Mouse (Mus musculus) midbrain, embryonic 16.5 days (tissue): Measurements from ENCODE around the gene Adh1. TPM values are rescaled to one million over a fixed set of nuclear protein-coding genes. Genes with fewer than 3 reads are reported as not detected.

Experiments used
- ATAC-seq: fragments of 200-750 bp; cut with Nextera tagmentation; 2 replicates; pipeline ENCODE4 v1.8.0; 2017; ENCODE audit warnings: moderate TSS enrichment
- H3K27ac ChIP-seq: fragments of 300-500 bp; sonication (generic); 2 replicates; pipeline ENCODE4 v1.5.1; 2014; ENCODE audit warnings: mild to moderate bottlenecking, low read length, mixed read lengths
- H3K27me3 ChIP-seq: fragments of 300-500 bp; sonication (generic); 2 replicates; pipeline ENCODE4 v1.6.1; 2014; ENCODE audit warnings: low read depth, low read length, mixed read lengths; ENCODE audit not compliant: control insufficient read depth, insufficient read depth
- H3K36me3 ChIP-seq: fragments of 300-500 bp; sonication (generic); 2 replicates; pipeline ENCODE4 v1.6.1; 2014; ENCODE audit warnings: mild to moderate bottlenecking, low read length, moderate library complexity, mixed read lengths; ENCODE audit not compliant: control insufficient read depth, insufficient read depth
- H3K4me1 ChIP-seq: fragments of 300-500 bp; sonication (generic); 2 replicates; pipeline ENCODE4 v1.6.1; 2014; ENCODE audit warnings: mild to moderate bottlenecking, low read length, mixed read lengths; ENCODE audit not compliant: control insufficient read depth, insufficient read depth
- H3K4me2 ChIP-seq: fragments of 300-500 bp; sonication (generic); 2 replicates; pipeline ENCODE4 v1.6.1; 2014; ENCODE audit warnings: mild to moderate bottlenecking, low read length, mixed read lengths
- H3K4me3 ChIP-seq: fragments of 300-500 bp; sonication (generic); 2 replicates; pipeline ENCODE4 v1.5.1; 2014; ENCODE audit warnings: low read depth, mild to moderate bottlenecking, low read length, moderate library complexity, mixed read lengths
- H3K9ac ChIP-seq: fragments of 300-500 bp; sonication (generic); 2 replicates; pipeline ENCODE4 v1.6.1; 2014; ENCODE audit warnings: low read depth, low read length, mixed read lengths
- H3K9me3 ChIP-seq: fragments of 300-500 bp; sonication (generic); replicated peaks from 2 replicates; pipeline ENCODE4 v1.6.1; 2014; ENCODE audit warnings: mild to moderate bottlenecking, low read length, mixed read lengths; ENCODE audit not compliant: control insufficient read depth, poor library complexity, severe bottlenecking
- WGBS: fragments of 180-500 bp; shearing (Covaris S2); extraction: QIAGEN DNeasy Blood & Tissue Kit; methylation state at CpG from one replicate; pipeline ENCODE4 v1.1.7; 2014; 5-methylcytosine and 5-hydroxymethylcytosine counted together
- polyA plus RNA-seq: library from polyadenylated mRNA; unstranded; fragments of >200 nt; fragmentation: Nextera tagmentation; extraction: Ambion mirVana; gene quantifications from 2 replicates; pipeline ENCODE4 v1.2.1, GENCODE M21; 2015

Gene Adh1
- polyA plus RNA-seq, 1 experiment from 2014 or later = 1.1 TPM

DNA sequence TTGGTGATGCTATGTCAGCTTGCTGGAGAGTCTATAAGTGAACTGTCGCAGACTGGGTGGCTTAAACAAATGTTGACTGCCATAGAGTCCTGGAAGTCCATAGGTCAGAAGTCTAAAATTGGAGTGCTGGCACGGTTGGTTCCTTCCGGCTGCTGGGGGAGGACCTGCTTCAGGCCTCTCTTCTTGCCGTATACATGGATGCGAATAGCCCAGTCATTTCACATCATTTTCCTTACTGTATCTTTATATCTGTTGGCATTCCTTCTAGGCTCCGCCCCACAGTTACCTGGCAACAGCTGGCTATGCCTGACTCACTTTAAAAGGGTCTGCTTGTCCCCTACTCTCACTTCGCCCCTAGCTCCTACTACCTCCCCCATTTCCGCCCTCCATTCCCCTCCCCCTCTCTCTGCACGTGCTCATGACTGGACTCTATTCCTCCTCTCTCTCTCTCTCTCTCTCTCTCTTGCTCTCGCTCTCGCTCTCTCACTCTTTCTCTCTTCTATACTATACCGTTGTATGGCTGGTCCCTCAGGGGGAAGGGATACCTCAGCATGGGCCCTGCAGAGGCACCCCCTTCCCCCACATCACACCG lies 36.3 kb upstream of the Adh1 start:
- H3K27ac ChIP-seq = no peak overlapping the region
- H3K4me3 ChIP-seq = no peak overlapping the region
- no peaks in the 10 kb centered on the region for H3K27me3 ChIP-seq
- no peak for ATAC-seq
- no peaks in the 10 kb centered on the region for H3K9me3 ChIP-seq
- no peak overlapping the region for H3K4me2 ChIP-seq
- no peaks in the 10 kb centered on the region for H3K36me3 ChIP-seq
- WGBS = 81% methylated on average over 13 of the region's 13 CpGs
- H3K4me1 ChIP-seq = no peaks in the 10 kb centered on the region
- H3K9ac ChIP-seq = no peak overlapping the region

DNA sequence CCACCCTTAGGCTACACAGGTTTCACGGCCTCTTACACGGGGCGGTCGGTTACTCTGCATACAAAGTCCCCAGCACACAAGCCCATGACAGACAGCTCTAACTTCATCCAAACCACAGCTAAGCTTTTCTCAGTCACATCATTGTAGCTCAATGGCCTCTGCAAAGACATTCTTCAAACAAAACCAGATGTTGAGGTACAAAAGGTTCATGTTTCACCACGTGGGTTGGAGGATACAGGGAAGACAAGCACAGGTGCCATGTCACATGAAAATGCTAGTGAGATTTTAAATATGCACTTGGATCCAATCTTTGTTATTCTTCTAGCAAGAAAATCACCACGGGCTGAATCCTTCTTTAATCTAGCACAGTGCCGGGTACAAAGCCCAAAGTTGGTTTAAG lies 35.5 kb upstream of the Adh1 start:
- H3K27me3 ChIP-seq = no peaks in the 10 kb centered on the region
- no peak overlapping the region for H3K4me2 ChIP-seq
- no peak for ATAC-seq
- H3K36me3 ChIP-seq = no peaks in the 10 kb centered on the region
- WGBS = 68% methylated on average over 7 of the region's 7 CpGs
- no peaks in the 10 kb centered on the region for H3K9me3 ChIP-seq
- H3K27ac ChIP-seq = no peak overlapping the region
- no peak overlapping the region for H3K9ac ChIP-seq
- H3K4me1 ChIP-seq = no peaks in the 10 kb centered on the region
- no peak overlapping the region for H3K4me3 ChIP-seq

DNA sequence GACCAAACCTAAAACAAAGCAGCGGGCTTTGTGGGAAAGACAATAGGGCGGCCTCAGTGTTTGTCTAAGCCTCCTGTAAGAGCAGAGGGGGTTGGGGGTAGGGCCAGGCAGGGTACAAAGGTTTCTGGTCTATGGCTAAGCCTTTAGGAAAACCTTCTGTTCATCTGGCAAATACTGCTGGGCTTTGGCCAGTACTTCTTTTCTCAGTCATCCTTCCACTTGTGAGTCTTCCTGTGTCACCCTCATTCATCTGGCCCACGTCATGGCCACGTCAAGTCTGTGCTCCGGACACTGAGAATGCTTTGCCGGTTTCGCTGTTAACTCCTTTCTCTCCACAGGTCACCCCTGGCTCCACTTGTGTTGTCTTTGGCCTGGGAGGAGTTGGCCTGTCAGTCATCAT lies 34.9 kb upstream of the Adh1 start:
- H3K4me3 ChIP-seq = no peak overlapping the region
- 35% methylated on average over 7 of the region's 7 CpGs for WGBS
- no peak overlapping the region for H3K27ac ChIP-seq
- no peaks in the 10 kb centered on the region for H3K36me3 ChIP-seq
- no peak overlapping the region for H3K9ac ChIP-seq
- no peak overlapping the region for H3K4me2 ChIP-seq
- H3K27me3 ChIP-seq = no peaks in the 10 kb centered on the region
- H3K9me3 ChIP-seq = no peaks in the 10 kb centered on the region
- no peaks in the 10 kb centered on the region for H3K4me1 ChIP-seq
- ATAC-seq = no peak

DNA sequence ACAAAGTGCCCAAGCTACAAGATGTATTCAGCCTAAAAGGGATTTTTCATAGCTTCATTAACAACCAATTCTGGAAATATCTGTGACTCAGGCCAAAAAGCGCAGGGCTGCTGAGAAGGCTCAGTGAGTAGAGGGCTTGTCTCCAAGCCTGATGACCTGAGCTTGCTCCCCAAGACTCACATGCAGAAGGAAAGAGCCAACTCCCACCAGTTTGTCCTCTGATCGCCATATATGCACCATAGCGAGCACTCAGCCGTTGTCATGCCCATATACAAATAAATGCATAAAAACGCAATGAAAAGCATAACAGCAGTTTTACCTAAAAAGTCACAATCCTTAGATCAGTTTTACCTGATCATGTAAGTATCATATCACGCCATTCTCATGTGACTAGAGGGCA lies 34.3 kb upstream of the Adh1 start:
- Histone ChIP-seq H3K4me2 (no peak overlapping the region), H3K36me3 (no peaks in the 10 kb centered on the region), H3K9ac (no peak overlapping the region), H3K9me3 (no peaks in the 10 kb centered on the region), H3K27me3 (no peaks in the 10 kb centered on the region), H3K4me1 (no peaks in the 10 kb centered on the region), H3K4me3 (no peak overlapping the region), H3K27ac (no peak overlapping the region)
- ATAC-seq = no peak
- 96% methylated on average over 6 of the region's 6 CpGs for WGBS

DNA sequence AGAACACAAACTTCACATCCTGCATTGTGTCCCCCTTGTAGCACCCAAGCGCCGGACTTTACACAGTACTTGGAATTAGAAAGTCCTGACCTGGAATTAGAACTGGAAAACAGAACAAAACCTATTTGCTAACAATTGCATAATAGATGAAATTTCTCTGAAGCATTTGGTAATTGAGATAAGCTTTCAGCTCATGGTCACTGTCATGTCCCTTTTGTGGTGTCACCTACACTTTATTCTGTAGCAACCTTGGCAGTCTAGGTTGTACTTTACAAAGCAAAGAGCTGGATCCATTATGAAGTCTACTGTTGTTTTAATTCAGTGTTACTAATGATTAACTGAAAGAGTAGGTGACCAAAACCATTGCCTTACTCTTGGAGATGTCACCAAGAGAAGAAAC lies 33.7 kb upstream of the Adh1 start:
- Histone ChIP-seq H3K27ac (no peak overlapping the region), H3K4me2 (no peak overlapping the region), H3K9ac (no peak overlapping the region), H3K4me3 (no peak overlapping the region), H3K27me3 (no peaks in the 10 kb centered on the region), H3K4me1 (no peaks in the 10 kb centered on the region), H3K36me3 (no peaks in the 10 kb centered on the region), H3K9me3 (no peaks in the 10 kb centered on the region)
- 81% methylated on average over 2 of the region's 2 CpGs for WGBS
- ATAC-seq = no peak

DNA sequence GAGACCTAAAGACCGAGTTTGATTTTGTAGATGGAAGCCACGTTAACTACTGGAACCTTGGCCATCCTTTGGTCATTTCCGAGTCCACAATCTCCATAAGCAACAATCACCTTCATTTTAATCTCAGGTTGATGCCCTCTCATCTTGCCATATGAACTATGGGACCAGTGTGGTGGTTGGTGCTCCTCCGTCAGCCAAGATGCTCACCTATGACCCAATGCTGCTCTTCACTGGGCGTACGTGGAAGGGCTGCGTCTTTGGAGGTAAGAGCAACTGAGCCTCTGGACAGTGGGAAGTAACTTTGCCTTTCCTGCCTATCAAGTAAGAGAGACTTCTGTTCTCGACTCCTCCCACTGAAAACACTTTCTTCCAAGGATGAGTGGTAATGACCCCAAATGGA lies 33.0 kb upstream of the Adh1 start:
- Histone ChIP-seq H3K27me3 (no peaks in the 10 kb centered on the region), H3K27ac (no peak overlapping the region), H3K4me3 (no peak overlapping the region), H3K9ac (no peak overlapping the region), H3K9me3 (no peaks in the 10 kb centered on the region), H3K4me1 (no peaks in the 10 kb centered on the region), H3K4me2 (no peak overlapping the region), H3K36me3 (no peaks in the 10 kb centered on the region)
- no peak for ATAC-seq
- 95% methylated on average over 8 of the region's 8 CpGs for WGBS

DNA sequence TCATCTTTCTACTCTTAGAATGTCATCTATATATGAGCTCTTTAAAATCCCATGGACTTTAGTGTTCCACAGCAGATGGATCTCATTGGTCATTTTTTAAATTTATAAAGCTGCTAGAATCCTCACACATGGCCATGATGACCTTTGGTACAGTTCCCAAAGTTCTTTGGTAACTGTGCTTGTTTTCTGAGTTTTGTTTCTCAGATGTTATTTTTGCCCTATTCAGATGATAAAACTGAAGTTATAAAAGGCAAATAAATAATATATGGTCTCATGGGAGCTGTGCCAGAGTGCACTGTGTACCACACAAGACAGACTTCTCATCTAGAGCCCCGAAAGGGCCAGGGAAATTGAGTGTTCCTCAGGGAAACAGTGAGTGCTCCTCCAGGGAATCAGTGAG lies 31.3 kb upstream of the Adh1 start:
- Histone ChIP-seq H3K4me3 (no peak overlapping the region), H3K9me3 (no peaks in the 10 kb centered on the region), H3K27ac (no peak overlapping the region), H3K4me2 (no peak overlapping the region), H3K27me3 (no peaks in the 10 kb centered on the region), H3K9ac (no peak overlapping the region), H3K4me1 (no peaks in the 10 kb centered on the region), H3K36me3 (no peaks in the 10 kb centered on the region)
- whole genome bisulfite sequencing = 87% methylated on average over 1 of the region's 1 CpGs
- ATAC-seq = no peak

DNA sequence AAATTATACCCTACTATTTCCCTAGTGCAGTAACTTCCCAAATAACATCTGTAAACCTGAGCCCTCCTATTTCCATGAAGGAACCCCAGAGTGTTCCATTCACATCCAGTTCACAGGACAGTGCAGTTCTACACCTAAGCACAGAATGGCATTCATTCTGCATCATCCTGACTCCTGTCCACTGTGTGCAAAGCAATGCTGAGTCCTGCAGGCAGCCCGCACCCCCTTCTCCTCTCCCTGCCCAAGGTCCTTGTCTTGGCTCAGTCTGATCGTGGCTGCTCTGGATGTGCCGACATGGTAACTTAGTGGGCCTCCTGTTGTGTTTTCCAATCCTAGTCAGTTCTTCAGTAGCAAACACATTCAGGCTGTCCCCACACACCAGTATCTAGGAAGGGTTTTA lies 30.5 kb upstream of the Adh1 start:
- no peak overlapping the region for H3K4me3 ChIP-seq
- 78% methylated on average over 3 of the region's 3 CpGs for WGBS
- no peaks in the 10 kb centered on the region for H3K4me1 ChIP-seq
- H3K4me2 ChIP-seq = no peak overlapping the region
- no peaks in the 10 kb centered on the region for H3K9me3 ChIP-seq
- H3K36me3 ChIP-seq = no peaks in the 10 kb centered on the region
- no peak overlapping the region for H3K9ac ChIP-seq
- H3K27ac ChIP-seq = no peak overlapping the region
- ATAC-seq = no peak
- H3K27me3 ChIP-seq = no peaks in the 10 kb centered on the region

DNA sequence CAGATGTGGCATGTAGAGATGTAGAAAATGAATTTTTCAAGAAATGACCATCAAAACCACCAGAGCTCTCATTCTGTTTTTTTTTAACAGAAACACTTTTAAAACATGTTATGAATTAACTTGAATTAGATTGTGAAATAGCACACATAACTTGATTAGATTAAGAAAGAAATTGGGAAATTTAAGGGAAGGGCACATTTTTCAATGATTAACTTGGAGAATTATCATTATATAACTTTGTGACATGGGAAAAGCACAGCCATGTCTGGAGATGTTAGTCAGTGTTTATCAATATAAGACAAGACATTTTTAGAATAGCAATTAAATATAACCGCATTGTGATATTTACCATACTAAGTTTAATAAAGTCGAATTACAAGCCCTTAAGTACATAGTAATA lies 29.3 kb upstream of the Adh1 start:
- WGBS = 83% methylated on average over 2 of the region's 2 CpGs
- Histone ChIP-seq H3K4me2 (no peak overlapping the region), H3K27me3 (no peaks in the 10 kb centered on the region), H3K4me3 (no peak overlapping the region), H3K9me3 (no peaks in the 10 kb centered on the region), H3K4me1 (no peaks in the 10 kb centered on the region), H3K27ac (no peak overlapping the region), H3K36me3 (no peaks in the 10 kb centered on the region), H3K9ac (no peak overlapping the region)
- ATAC-seq = no peak
